Mouse (Mus musculus) cerebellum, adult (tissue): ENCODE results near the gene Add2.

Experiments used
- ATAC-seq: cut with Nextera tagmentation; 2 replicates; pipeline ENCODE4 v1.9.2; 2017; ENCODE audit warnings: mild to moderate bottlenecking, moderate library complexity, mixed read lengths; ENCODE audit not compliant: insufficient number of reproducible peaks, low FRiP score, low TSS enrichment

The Add2 gene

GRCm38 (mm10) chr6:86047510-86047909 is 19.0 kb downstream of the Add2 start:
- no peak for ATAC-seq

- ATAC-seq: no peak
These were observed 20.0 kb downstream of the Add2 start for GRCm38 (mm10) chr6:86048509-86048908.

- no peak for ATAC-seq
These were observed 22.2 kb downstream of the Add2 start for GRCm38 (mm10) chr6:86050586-86051268.

- no peak for ATAC-seq
These were observed 23.6 kb downstream of the Add2 start for GRCm38 (mm10) chr6:86052032-86052459.

- ATAC-seq: no peak
These were observed 24.1 kb downstream of the Add2 start for GRCm38 (mm10) chr6:86052556-86052955.

- no peak for ATAC-seq
These were observed 24.6 kb downstream of the Add2 start for GRCm38 (mm10) chr6:86053099-86053498.

- ATAC-seq: no peak
These were observed 25.1 kb downstream of the Add2 start for GRCm38 (mm10) chr6:86053594-86053993.

- ATAC-seq: no peak
These were observed 30.0 kb downstream of the Add2 start for GRCm38 (mm10) chr6:86058475-86058874.

GRCm38 (mm10) chr6:86059151-86059853 is 30.8 kb downstream of the Add2 start:
- no peak for ATAC-seq

- ATAC-seq: no peak
These were observed 31.7 kb downstream of the Add2 start for GRCm38 (mm10) chr6:86060170-86060569.

- ATAC-seq: no peak
These were observed 33.7 kb downstream of the Add2 start for GRCm38 (mm10) chr6:86062226-86062625.

- no peak for ATAC-seq
These were observed 34.2 kb downstream of the Add2 start for GRCm38 (mm10) chr6:86062684-86063083.

- no peak for ATAC-seq
These were observed 36.0 kb downstream of the Add2 start for GRCm38 (mm10) chr6:86064318-86065016.

- no peak for ATAC-seq
These were observed 38.2 kb downstream of the Add2 start for GRCm38 (mm10) chr6:86066727-86067126.

- ATAC-seq: peak; percentile 51
These were observed 38.7 kb downstream of the Add2 start for GRCm38 (mm10) chr6:86067145-86067544.

- ATAC-seq: no peak
These were observed 40.5 kb downstream of the Add2 start for GRCm38 (mm10) chr6:86069009-86069408.

- ATAC-seq: no peak
These were observed 41.4 kb downstream of the Add2 start for GRCm38 (mm10) chr6:86069856-86070255.

GRCm38 (mm10) chr6:86070277-86070676 is 41.8 kb downstream of the Add2 start:
- 0 out of 2 replicates have a peak, but pooled peaks have one; percentile 29 for ATAC-seq

GRCm38 (mm10) chr6:86073882-86074281 is 45.4 kb downstream of the Add2 start:
- no peak for ATAC-seq

- ATAC-seq: no peak
These were observed 46.2 kb downstream of the Add2 start for GRCm38 (mm10) chr6:86074538-86075204.

- no peak for ATAC-seq
These were observed 48.0 kb downstream of the Add2 start for GRCm38 (mm10) chr6:86076525-86076924.
